Comparison of ENCODE assay signal across 10 mouse cellular contexts in genomic region chr1:42703424-42703823, GRCm38 (mm10). TPM values are rescaled to one million over a fixed set of nuclear protein-coding genes. Genes with fewer than 3 reads are reported as not detected.
A peak's percentile ranks its signal among the peaks of the same experiment; 100 is the strongest.
DNase-seq lines count a peak whose midpoint lies in the region; ATAC-seq lines count a peak whose summit lies in the region.
"Had no signal": no experiment of that assay in that cellular context is flagged by ENCODE, and none has a peak within 500 bp of the region (broad histone marks: within the 10 kb centered on the region; RNA-seq: fewer than 3 reads in every experiment).

No protein-coding gene starts in this region.

- peak overlapping the region; percentile 41 for H3K9ac ChIP-seq in hindbrain, embryonic 16.5 days (ENCODE audit: low read depth, low read length)
- peak overlapping the region; percentile 41 for H3K9ac ChIP-seq in midbrain, embryonic 15.5 days
- H3K9ac ChIP-seq: liver, embryonic 13.5 days had no signal

- H3K9me3 ChIP-seq in embryonic facial prominence, embryonic 10.5 days: no peaks in the 10 kb centered on the region
- H3K9me3 ChIP-seq in forebrain, embryonic 10.5 days: no peaks in the 10 kb centered on the region
- H3K9me3 ChIP-seq in hindbrain, embryonic 16.5 days (ENCODE audit: control insufficient read depth, low read length): no peaks in the 10 kb centered on the region
- no peaks in the 10 kb centered on the region for H3K9me3 ChIP-seq in midbrain, embryonic 15.5 days
- H3K9me3 ChIP-seq: liver, embryonic 13.5 days had no signal

- H3K4me1 ChIP-seq in embryonic facial prominence, embryonic 10.5 days: peaks cover 39% of the 10 kb centered on the region
- peaks cover 83% of the 10 kb centered on the region for H3K4me1 ChIP-seq in forebrain, embryonic 10.5 days
- peaks cover 21% of the 10 kb centered on the region for H3K4me1 ChIP-seq in hindbrain, embryonic 16.5 days (ENCODE audit: control insufficient read depth, insufficient read depth, low read depth, low read length)
- H3K4me1 ChIP-seq in midbrain, embryonic 15.5 days: peaks cover 66% of the 10 kb centered on the region
- H3K4me1 ChIP-seq: liver, embryonic 13.5 days had no signal

- DNase-seq in embryonic facial prominence, embryonic 10.5 days (ENCODE audit: low spot score): peak; percentile 55
- peak; percentile 63 for DNase-seq in forebrain, embryonic 10.5 days (ENCODE audit: extremely low spot score, low spot score)
- no peak for DNase-seq in T-cell, adult 2 months (ENCODE audit: low spot score)
- DNase-seq: gastrocnemius, postnatal 36 days; liver, embryonic 13.5 days; thymus, adult 2 months had no signal

- WGBS in embryonic facial prominence, embryonic 10.5 days: under 1% methylated on average over 7 of the region's 7 CpGs
- WGBS in forebrain, embryonic 10.5 days: under 1% methylated on average over 7 of the region's 7 CpGs
- WGBS in hindbrain, embryonic 16.5 days: 9% methylated on average over 7 of the region's 7 CpGs
- WGBS in midbrain, embryonic 15.5 days: 3% methylated on average over 7 of the region's 7 CpGs

- ATAC-seq in hindbrain, embryonic 16.5 days: peak; percentile 17
- peak; percentile 12; the same call in 1 of the 2 replicates for ATAC-seq in midbrain, embryonic 15.5 days (replicated peaks)
- no peak for ATAC-seq in frontal cortex, adult (ENCODE audit: low TSS enrichment)
- ATAC-seq in megakaryocyte-erythroid progenitor cell, adult 5-6 weeks (replicated peaks; ENCODE audit: low FRiP score, low TSS enrichment, poor library complexity, severe bottlenecking): no peak

- H3K27me3 ChIP-seq in embryonic facial prominence, embryonic 10.5 days (replicated peaks; ENCODE audit: low read depth, poor library complexity, severe bottlenecking): peaks cover 99% of the 10 kb centered on the region
- peaks cover 97% of the 10 kb centered on the region for H3K27me3 ChIP-seq in forebrain, embryonic 10.5 days (ENCODE audit: poor library complexity, severe bottlenecking)
- H3K27me3 ChIP-seq in hindbrain, embryonic 16.5 days (replicated peaks; ENCODE audit: control insufficient read depth, insufficient read depth, low read length): no peaks in the 10 kb centered on the region; the same call in 1 of the 2 replicates
- H3K27me3 ChIP-seq in midbrain, embryonic 15.5 days (replicated peaks): no peaks in the 10 kb centered on the region

- peak overlapping the region; percentile 55 for H3K4me2 ChIP-seq in hindbrain, embryonic 16.5 days (ENCODE audit: low read length)
- peak overlapping the region; percentile 56 for H3K4me2 ChIP-seq in midbrain, embryonic 15.5 days
- H3K4me2 ChIP-seq: liver, embryonic 13.5 days had no signal

- peak overlapping the region; percentile 46 for H3K4me3 ChIP-seq in embryonic facial prominence, embryonic 10.5 days
- peak overlapping the region; percentile 94 for H3K4me3 ChIP-seq in forebrain, embryonic 10.5 days
- peak overlapping the region; percentile 26 for H3K4me3 ChIP-seq in hindbrain, embryonic 16.5 days (ENCODE audit: low read length)
- H3K4me3 ChIP-seq in midbrain, embryonic 15.5 days: peak overlapping the region; percentile 35
- H3K4me3 ChIP-seq: liver, embryonic 13.5 days had no signal

- peak overlapping the region; percentile 72 for H3K27ac ChIP-seq in embryonic facial prominence, embryonic 10.5 days (replicated peaks)
- H3K27ac ChIP-seq in forebrain, embryonic 10.5 days: peak overlapping the region; percentile 89
- peak overlapping the region; percentile 67 for H3K27ac ChIP-seq in hindbrain, embryonic 16.5 days (ENCODE audit: low read depth, low read length)
- H3K27ac ChIP-seq in midbrain, embryonic 15.5 days: peak overlapping the region; percentile 75
- H3K27ac ChIP-seq: liver, embryonic 13.5 days had no signal

- H3K36me3 ChIP-seq in embryonic facial prominence, embryonic 10.5 days (replicated peaks): peaks cover 11% of the 10 kb centered on the region
- peaks cover 42% of the 10 kb centered on the region for H3K36me3 ChIP-seq in forebrain, embryonic 10.5 days (replicated peaks)
- no peaks in the 10 kb centered on the region for H3K36me3 ChIP-seq in hindbrain, embryonic 16.5 days (ENCODE audit: control insufficient read depth, insufficient read depth, low read length)
- no peaks in the 10 kb centered on the region for H3K36me3 ChIP-seq in midbrain, embryonic 15.5 days (replicated peaks)
- H3K36me3 ChIP-seq: liver, embryonic 13.5 days had no signal

RNA-seq across cellular contexts. Expression of gene Pou3f3, which starts 7.9 kb away (rescaled TPM):
- 6.8 and 7.5 TPM in 2 replicates for polyA plus RNA-seq in embryonic facial prominence, embryonic 10.5 days (2016; fragmentation: Nextera tagmentation; extraction: Ambion mirVana)
- 13.4 and 14.4 TPM in 2 replicates for polyA plus RNA-seq in forebrain, embryonic 10.5 days (2016; fragmentation: Nextera tagmentation; extraction: Ambion mirVana)
- 8.4 and 9.5 TPM in 2 replicates for polyA plus RNA-seq in hindbrain, embryonic 16.5 days (2015; fragmentation: Nextera tagmentation; extraction: Ambion mirVana)
- polyA plus RNA-seq in midbrain, embryonic 15.5 days (2015; fragmentation: Nextera tagmentation; extraction: Ambion mirVana): 19.0 and 21.3 TPM in 2 replicates
- total RNA-seq in megakaryocyte-erythroid progenitor cell, adult 5-6 weeks (2014; fragmentation: Nextera tagmentation): not detected in 2 replicates
- total RNA-seq in megakaryocyte-erythroid progenitor cell, adult 5-6 weeks (2017): not detected in 2 replicates
- total RNA-seq: gastrocnemius, postnatal 36 days had no signal

Comparison
In these comparisons a context has a peak if more than half of its experiments do, and no peak if none do; other contexts are left out.
1. H3K4me3 ChIP-seq: peak in every context shown above with its lines; median percentile 94 in forebrain, embryonic 10.5 days; 46 in embryonic facial prominence, embryonic 10.5 days; 35 in midbrain, embryonic 15.5 days; 26 in hindbrain, embryonic 16.5 days.
2. ATAC-seq: peak in hindbrain, embryonic 16.5 days (single experiment) and midbrain, embryonic 15.5 days (single experiment); none in frontal cortex, adult (single experiment) and megakaryocyte-erythroid progenitor cell, adult 5-6 weeks (single experiment).
3. Peak in every context shown above with its lines, with median percentiles within 50 percentile points of each other: H3K27ac ChIP-seq.